Mouse (Mus musculus): ENCODE results near the gene Rdh16f2. TPM values are rescaled to one million over a fixed set of nuclear protein-coding genes. Genes with fewer than 3 reads are reported as not detected.

The Rdh16f2 gene
- polyA plus RNA-seq, 1 experiment, result not detected

DNA sequence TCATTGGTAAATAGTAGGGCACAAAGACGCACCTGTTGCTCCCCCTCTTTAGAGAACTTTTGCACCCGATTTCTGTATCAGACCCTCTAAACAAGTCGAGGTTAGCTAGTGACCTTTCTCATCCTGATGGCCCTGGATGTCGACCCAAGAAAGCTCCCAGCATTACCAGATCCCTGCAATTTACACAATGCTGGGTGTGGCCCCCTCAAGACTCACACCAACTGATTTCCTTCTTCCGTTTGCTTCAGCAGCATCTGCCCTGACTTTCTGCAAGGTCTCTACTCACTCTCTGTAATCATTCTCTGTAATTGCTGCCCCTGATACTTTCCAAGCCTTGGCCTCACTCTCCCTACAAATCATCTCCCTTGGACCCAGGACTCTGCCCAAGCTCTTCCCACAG lies 30.4 kb downstream of the Rdh16f2 start:
- H3K4me3 ChIP-seq (replicated peaks; ENCODE audit: insufficient read depth, low read depth, low read length), result no peak overlapping the region
- no peak overlapping the region for H3K27ac ChIP-seq (ENCODE audit: insufficient read depth, low read length)
- H3K4me1 ChIP-seq (ENCODE audit: control insufficient read depth, insufficient read depth, low read length), result no peaks in the 10 kb centered on the region
- TF ChIP-seq CTCF (IDR thresholded peaks at IDR 0.05; ENCODE audit: borderline replicate concordance, insufficient read depth, low read depth, low read length), result no peak
- TF ChIP-seq POLR2A (IDR thresholded peaks at IDR 0.05; ENCODE audit: borderline replicate concordance, insufficient read depth, low read length), result no peak
- DNase-seq, result no peak
- no peaks in the 10 kb centered on the region for H3K27me3 ChIP-seq (ENCODE audit: control insufficient read depth, insufficient read depth, low read length)
- 66% methylated on average over 5 of the region's 5 CpGs for WGBS

DNA sequence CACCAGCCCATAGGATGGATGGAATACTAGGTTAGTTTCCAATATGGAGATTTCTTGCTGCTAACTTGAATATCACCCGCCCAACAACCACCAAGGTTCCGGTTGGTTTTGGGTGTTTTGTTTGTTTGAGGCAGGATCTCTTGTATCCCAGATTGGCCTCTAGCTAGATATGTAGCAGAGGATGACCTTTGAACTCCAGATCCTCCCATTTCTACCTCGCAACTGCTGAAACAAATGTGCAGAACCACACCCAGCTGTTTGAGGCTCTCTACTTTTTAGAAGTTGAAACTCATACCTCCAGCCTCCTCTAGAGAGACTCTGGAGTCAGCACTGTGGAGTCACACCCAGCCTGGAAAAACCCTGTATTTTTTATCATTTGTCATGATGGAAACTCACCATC lies 31.2 kb downstream of the Rdh16f2 start:
- DNase-seq, result no peak
- WGBS, result 84% methylated on average over 3 of the region's 3 CpGs
- no peak for TF ChIP-seq CTCF (IDR thresholded peaks at IDR 0.05; ENCODE audit: borderline replicate concordance, insufficient read depth, low read depth, low read length)
- TF ChIP-seq POLR2A (IDR thresholded peaks at IDR 0.05; ENCODE audit: borderline replicate concordance, insufficient read depth, low read length), result no peak
- Histone ChIP-seq H3K4me3 (replicated peaks; ENCODE audit: insufficient read depth, low read depth, low read length) (no peak overlapping the region), H3K27ac (ENCODE audit: insufficient read depth, low read length) (no peak overlapping the region), H3K4me1 (ENCODE audit: control insufficient read depth, insufficient read depth, low read length) (no peaks in the 10 kb centered on the region), H3K27me3 (ENCODE audit: control insufficient read depth, insufficient read depth, low read length) (no peaks in the 10 kb centered on the region)

DNA sequence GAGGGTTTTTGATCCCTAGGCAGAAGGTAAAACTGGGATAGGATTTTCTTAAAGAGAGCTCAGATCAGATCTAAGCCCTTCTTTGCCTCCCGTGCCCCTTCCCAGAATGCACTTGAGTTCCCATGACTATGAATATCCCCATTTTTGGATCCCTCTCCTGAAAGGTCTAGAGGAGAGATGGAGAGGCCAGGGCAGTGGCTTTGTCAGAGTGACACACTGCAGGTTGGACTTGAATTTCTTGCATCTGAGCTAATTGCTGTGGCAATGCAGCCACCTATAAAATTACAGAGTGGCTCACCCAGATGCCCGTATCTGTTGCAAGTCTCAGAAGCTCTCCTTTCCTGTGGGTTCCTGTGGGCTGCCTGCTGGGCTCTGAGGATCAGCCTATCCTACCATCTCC lies 31.9 kb downstream of the Rdh16f2 start, which contains the start of gene Sdr9c7:
TSS of gene Sdr9c7 (plus strand) at position 301 of the 400 bp plus-strand sequence.
- Histone ChIP-seq H3K27ac (ENCODE audit: insufficient read depth, low read length) (no peak within 1 kb of the TSS), H3K27me3 (ENCODE audit: control insufficient read depth, insufficient read depth, low read length) (no peaks in the 10 kb centered on the region), H3K4me1 (ENCODE audit: control insufficient read depth, insufficient read depth, low read length) (no peaks in the 10 kb centered on the region), H3K4me3 (replicated peaks; ENCODE audit: insufficient read depth, low read depth, low read length) (no peak within 1 kb of the TSS)
- TF ChIP-seq POLR2A (IDR thresholded peaks at IDR 0.05; ENCODE audit: borderline replicate concordance, insufficient read depth, low read length) (no peak), CTCF (IDR thresholded peaks at IDR 0.05; ENCODE audit: borderline replicate concordance, insufficient read depth, low read depth, low read length) (no peak)
- 84% methylated on average over 2 of the region's 2 CpGs for WGBS
- DNase-seq, result no peak

DNA sequence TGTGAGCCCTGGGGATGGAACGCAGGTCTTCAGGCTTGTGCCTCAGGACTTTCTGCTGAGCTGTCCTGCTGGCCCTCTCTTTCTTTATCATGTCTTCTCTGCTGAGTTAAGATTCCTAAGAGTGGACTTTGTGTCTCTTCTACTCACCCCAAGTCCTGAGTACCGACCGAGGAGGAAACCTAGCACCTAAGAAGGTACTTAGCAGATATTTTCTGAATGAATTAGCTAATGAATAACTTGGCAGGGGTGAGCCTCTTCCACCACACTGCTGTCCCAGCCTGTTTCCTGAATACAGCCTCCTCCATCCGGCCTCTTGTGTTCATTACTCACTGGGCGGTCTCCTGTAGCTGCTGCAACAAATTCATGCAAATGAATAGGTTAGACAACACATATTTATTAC lies 33.5 kb downstream of the Rdh16f2 start:
- Histone ChIP-seq H3K4me3 (replicated peaks; ENCODE audit: insufficient read depth, low read depth, low read length) (no peak overlapping the region), H3K27ac (ENCODE audit: insufficient read depth, low read length) (no peak overlapping the region), H3K4me1 (ENCODE audit: control insufficient read depth, insufficient read depth, low read length) (no peaks in the 10 kb centered on the region), H3K27me3 (ENCODE audit: control insufficient read depth, insufficient read depth, low read length) (no peaks in the 10 kb centered on the region)
- 48% methylated on average over 5 of the region's 5 CpGs for WGBS
- DNase-seq, result no peak
- TF ChIP-seq POLR2A (IDR thresholded peaks at IDR 0.05; ENCODE audit: borderline replicate concordance, insufficient read depth, low read length) (no peak), CTCF (IDR thresholded peaks at IDR 0.05; ENCODE audit: borderline replicate concordance, insufficient read depth, low read depth, low read length) (no peak)

DNA sequence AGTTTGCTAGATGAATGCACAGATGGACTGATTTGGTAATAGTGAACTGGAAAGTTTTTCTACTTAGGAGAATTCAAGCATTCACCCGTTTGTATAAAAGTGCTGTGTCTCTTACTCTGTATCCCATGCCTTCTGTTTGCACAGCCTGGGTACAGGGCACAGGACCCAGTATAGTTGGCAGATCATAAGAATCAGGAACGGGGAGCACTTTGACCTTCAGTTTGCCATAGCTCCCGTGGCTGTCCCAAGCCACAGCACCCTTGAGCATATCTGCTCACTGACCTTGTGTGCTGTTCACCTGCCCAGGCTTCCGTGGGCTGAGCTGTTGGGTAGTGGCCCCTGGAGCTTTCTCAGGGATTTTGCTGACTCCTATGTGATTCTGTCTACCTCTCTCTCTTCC lies 35.5 kb downstream of the Rdh16f2 start:
- TF ChIP-seq POLR2A (IDR thresholded peaks at IDR 0.05; ENCODE audit: borderline replicate concordance, insufficient read depth, low read length) (no peak), CTCF (IDR thresholded peaks at IDR 0.05; ENCODE audit: borderline replicate concordance, insufficient read depth, low read depth, low read length) (no peak)
- WGBS, result 82% methylated on average over 4 of the region's 4 CpGs
- no peak overlapping the region for H3K27ac ChIP-seq (ENCODE audit: insufficient read depth, low read length)
- peaks cover 3% of the 10 kb centered on the region; the same call in 1 of the 2 replicates for H3K4me1 ChIP-seq (ENCODE audit: control insufficient read depth, insufficient read depth, low read length)
- no peak overlapping the region for H3K4me3 ChIP-seq (replicated peaks; ENCODE audit: insufficient read depth, low read depth, low read length)
- no peaks in the 10 kb centered on the region for H3K27me3 ChIP-seq (ENCODE audit: control insufficient read depth, insufficient read depth, low read length)
- DNase-seq, result no peak

DNA sequence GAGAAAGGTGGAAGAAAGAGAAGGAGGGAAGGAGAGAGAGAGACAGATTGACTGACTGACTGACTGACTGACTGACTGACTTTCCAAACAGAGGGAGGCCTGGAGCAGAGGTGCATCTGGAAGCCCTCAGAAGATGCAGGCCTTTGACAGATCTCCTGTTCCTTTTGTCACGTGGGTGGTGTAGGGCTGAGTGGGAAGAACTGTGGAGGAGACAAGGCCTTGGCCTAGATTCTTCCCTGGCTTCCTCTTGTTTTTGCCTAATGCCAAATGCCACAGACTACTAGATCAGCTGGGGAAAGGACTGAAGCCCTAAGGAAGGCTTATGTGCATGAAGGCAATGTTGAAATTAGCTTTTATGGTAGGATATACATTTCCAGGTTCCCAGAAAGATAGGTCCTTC lies 36.8 kb downstream of the Rdh16f2 start:
- TF ChIP-seq CTCF (IDR thresholded peaks at IDR 0.05; ENCODE audit: borderline replicate concordance, insufficient read depth, low read depth, low read length), result no peak
- TF ChIP-seq POLR2A (IDR thresholded peaks at IDR 0.05; ENCODE audit: borderline replicate concordance, insufficient read depth, low read length), result no peak
- H3K4me3 ChIP-seq (replicated peaks; ENCODE audit: insufficient read depth, low read depth, low read length), result no peak overlapping the region
- H3K27me3 ChIP-seq (ENCODE audit: control insufficient read depth, insufficient read depth, low read length), result no peaks in the 10 kb centered on the region
- DNase-seq, result no peak
- H3K27ac ChIP-seq (ENCODE audit: insufficient read depth, low read length), result no peak overlapping the region
- WGBS, result 67% methylated on average over 1 of the region's 1 CpGs
- H3K4me1 ChIP-seq (ENCODE audit: control insufficient read depth, insufficient read depth, low read length), result peaks cover 3% of the 10 kb centered on the region; the same call in 1 of the 2 replicates

DNA sequence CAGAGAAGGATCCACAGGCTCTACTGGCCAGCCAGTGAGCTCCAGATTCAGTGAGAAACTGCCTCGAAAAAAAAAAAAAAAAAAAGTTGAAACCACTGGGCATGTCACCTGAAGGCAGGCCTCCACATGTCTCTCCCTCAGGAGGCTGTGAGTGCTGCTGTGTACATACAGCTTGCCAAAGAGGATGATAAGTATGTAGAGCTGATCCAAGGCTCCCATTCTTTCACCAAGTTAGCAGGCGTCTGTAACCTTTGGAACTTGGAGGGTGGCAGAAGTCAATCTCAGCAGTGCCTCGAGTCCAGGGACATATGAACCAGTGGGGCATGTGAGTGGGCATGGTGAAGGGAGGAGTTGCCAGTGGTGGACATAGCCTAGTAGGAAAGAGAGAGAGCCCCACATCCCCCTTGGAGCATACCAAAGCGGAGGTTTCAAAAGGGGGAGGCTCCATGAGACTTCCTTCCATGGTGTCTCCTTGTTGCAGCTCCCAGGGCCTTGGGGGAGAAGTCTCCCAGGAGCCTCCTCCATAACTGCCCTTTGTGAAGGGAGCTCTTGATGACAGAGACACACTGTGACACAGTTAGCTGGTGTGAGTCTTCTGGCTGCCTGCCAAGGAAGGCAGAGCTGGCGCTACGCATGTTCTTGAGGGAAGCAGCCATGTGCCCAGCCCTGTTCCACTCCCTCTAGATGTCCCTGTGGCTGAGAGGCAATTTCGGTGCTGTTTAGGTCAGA lies 38.6 kb downstream of the Rdh16f2 start:
- no peak overlapping the region for H3K27ac ChIP-seq (ENCODE audit: insufficient read depth, low read length)
- no peaks in the 10 kb centered on the region for H3K27me3 ChIP-seq (ENCODE audit: control insufficient read depth, insufficient read depth, low read length)
- peak in 1 of 2 experiments; percentile 8 for DNase-seq
- H3K4me1 ChIP-seq (ENCODE audit: control insufficient read depth, insufficient read depth, low read length), result peaks cover 3% of the 10 kb centered on the region; the same call in 1 of the 2 replicates
- TF ChIP-seq POLR2A (IDR thresholded peaks at IDR 0.05; ENCODE audit: borderline replicate concordance, insufficient read depth, low read length) (no peak), CTCF (IDR thresholded peaks at IDR 0.05; ENCODE audit: borderline replicate concordance, insufficient read depth, low read depth, low read length) (no peak)
- whole genome bisulfite sequencing, result 37% methylated on average over 7 of the region's 7 CpGs
- H3K4me3 ChIP-seq (replicated peaks; ENCODE audit: insufficient read depth, low read depth, low read length), result no peak overlapping the region

DNA sequence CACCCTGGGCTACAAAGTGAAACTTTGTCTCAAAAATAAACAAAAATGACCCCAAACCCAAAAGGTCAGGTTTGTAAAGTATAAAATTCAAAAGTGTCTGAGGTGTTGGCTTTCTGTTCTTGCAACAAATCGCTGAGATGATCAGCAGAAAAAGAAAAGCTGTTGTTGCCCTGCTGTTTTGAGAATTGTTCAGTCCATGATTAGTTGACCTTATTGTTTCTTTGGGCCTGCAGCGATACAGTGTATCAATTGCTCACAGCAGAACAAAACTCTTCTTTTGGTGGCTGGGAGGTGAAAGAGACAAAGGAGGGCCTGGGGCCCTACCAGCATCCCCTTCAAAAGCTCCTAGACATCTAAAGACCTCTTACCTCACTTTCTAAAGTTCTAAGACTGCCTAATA lies 39.9 kb downstream of the Rdh16f2 start:
- no peak overlapping the region for H3K27ac ChIP-seq (ENCODE audit: insufficient read depth, low read length)
- H3K27me3 ChIP-seq (ENCODE audit: control insufficient read depth, insufficient read depth, low read length), result no peaks in the 10 kb centered on the region
- no peak overlapping the region for H3K4me3 ChIP-seq (replicated peaks; ENCODE audit: insufficient read depth, low read depth, low read length)
- 74% methylated on average over 2 of the region's 2 CpGs for WGBS
- H3K4me1 ChIP-seq (ENCODE audit: control insufficient read depth, insufficient read depth, low read length), result peaks cover 3% of the 10 kb centered on the region; the same call in 1 of the 2 replicates
- no peak for DNase-seq
- TF ChIP-seq POLR2A (IDR thresholded peaks at IDR 0.05; ENCODE audit: borderline replicate concordance, insufficient read depth, low read length) (no peak), CTCF (IDR thresholded peaks at IDR 0.05; ENCODE audit: borderline replicate concordance, insufficient read depth, low read depth, low read length) (no peak)

All from cerebellum, adult 2 months (tissue).